Mouse (Mus musculus): ENCODE data around the gene Rcsd1. TPM values are rescaled to one million over a fixed set of nuclear protein-coding genes. Genes with fewer than 3 reads are reported as not detected.

Gene Rcsd1
- total and polyA plus RNA-seq, 2 experiments = 2.6 to 3.3 TPM

- TF ChIP-seq CTCF (IDR thresholded peaks at IDR 0.05; ENCODE audit: low read depth, low read length) (no peak), POLR2A (IDR thresholded peaks at IDR 0.05; ENCODE audit: extremely low read depth, insufficient read depth, low read length) (no peak)
- Histone ChIP-seq H3K4me1 (ENCODE audit: control insufficient read depth, insufficient read depth, low read length) (peaks cover 10% of the 10 kb centered on the region), H3K27me3 (ENCODE audit: control insufficient read depth, insufficient read depth, low read length) (no peaks in the 10 kb centered on the region), H3K4me3 (ENCODE audit: insufficient read depth, low read depth, low read length) (no peak overlapping the region), H3K79me2 (ENCODE audit: control insufficient read depth, insufficient read depth, low read length) (no peaks in the 10 kb centered on the region), H3K9ac (ENCODE audit: low read depth, low read length) (no peak overlapping the region), H3K27ac (replicated peaks; ENCODE audit: insufficient read depth, low read depth, low read length) (peak overlapping the region; percentile 24), H3K36me3 (ENCODE audit: control insufficient read depth, insufficient read depth, low read length) (no peaks in the 10 kb centered on the region)
- DNase-seq (ENCODE audit: extremely low read depth, low read depth, low spot score) = no peak
- 75% methylated on average over 7 of the region's 7 CpGs for whole genome bisulfite sequencing
These were observed 3.6 kb downstream of the Rcsd1 start for GRCm38 (mm10) chr1:165705868-165706348.

GRCm38 (mm10) chr1:165705368-165705767, 4.2 kb downstream of the Rcsd1 start:
- Histone ChIP-seq H3K27ac (replicated peaks; ENCODE audit: insufficient read depth, low read depth, low read length) (no peak overlapping the region), H3K36me3 (ENCODE audit: control insufficient read depth, insufficient read depth, low read length) (no peaks in the 10 kb centered on the region), H3K27me3 (ENCODE audit: control insufficient read depth, insufficient read depth, low read length) (no peaks in the 10 kb centered on the region), H3K4me1 (ENCODE audit: control insufficient read depth, insufficient read depth, low read length) (peaks cover 15% of the 10 kb centered on the region), H3K79me2 (ENCODE audit: control insufficient read depth, insufficient read depth, low read length) (no peaks in the 10 kb centered on the region), H3K4me3 (ENCODE audit: insufficient read depth, low read depth, low read length) (no peak overlapping the region), H3K9ac (ENCODE audit: low read depth, low read length) (no peak overlapping the region)
- TF ChIP-seq POLR2A (IDR thresholded peaks at IDR 0.05; ENCODE audit: extremely low read depth, insufficient read depth, low read length) (no peak), CTCF (IDR thresholded peaks at IDR 0.05; ENCODE audit: low read depth, low read length) (no peak)
- 71% methylated on average over 6 of the region's 6 CpGs for WGBS
- no peak for DNase-seq (ENCODE audit: extremely low read depth, low read depth, low spot score)

- Histone ChIP-seq H3K27me3 (ENCODE audit: control insufficient read depth, insufficient read depth, low read length) (no peaks in the 10 kb centered on the region), H3K79me2 (ENCODE audit: control insufficient read depth, insufficient read depth, low read length) (no peaks in the 10 kb centered on the region), H3K4me3 (ENCODE audit: insufficient read depth, low read depth, low read length) (no peak overlapping the region), H3K27ac (replicated peaks; ENCODE audit: insufficient read depth, low read depth, low read length) (no peak overlapping the region), H3K36me3 (ENCODE audit: control insufficient read depth, insufficient read depth, low read length) (no peaks in the 10 kb centered on the region), H3K9ac (ENCODE audit: low read depth, low read length) (no peak overlapping the region), H3K4me1 (ENCODE audit: control insufficient read depth, insufficient read depth, low read length) (peaks cover 18% of the 10 kb centered on the region)
- 93% methylated on average over 3 of the region's 3 CpGs for WGBS
- TF ChIP-seq POLR2A (IDR thresholded peaks at IDR 0.05; ENCODE audit: extremely low read depth, insufficient read depth, low read length) = no peak
- TF ChIP-seq CTCF (IDR thresholded peaks at IDR 0.05; ENCODE audit: low read depth, low read length) = no peak
- no peak for DNase-seq (ENCODE audit: extremely low read depth, low read depth, low spot score)
These were observed 4.7 kb downstream of the Rcsd1 start for GRCm38 (mm10) chr1:165704841-165705240.

- WGBS = 23% methylated on average over 19 of the region's 19 CpGs
- H3K79me2 ChIP-seq (ENCODE audit: control insufficient read depth, insufficient read depth, low read length) = no peaks in the 10 kb centered on the region
- H3K4me1 ChIP-seq (ENCODE audit: control insufficient read depth, insufficient read depth, low read length) = peaks cover 20% of the 10 kb centered on the region
- peak overlapping the region; percentile 9; the same call in 1 of the 2 replicates for H3K4me3 ChIP-seq (ENCODE audit: insufficient read depth, low read depth, low read length)
- 0 out of 2 replicates have a peak overlapping the region, but pooled peaks have one; percentile 2 for H3K9ac ChIP-seq (ENCODE audit: low read depth, low read length)
- DNase-seq (ENCODE audit: extremely low read depth, low read depth, low spot score) = no peak
- no peak for TF ChIP-seq POLR2A (IDR thresholded peaks at IDR 0.05; ENCODE audit: extremely low read depth, insufficient read depth, low read length)
- TF ChIP-seq CTCF (IDR thresholded peaks at IDR 0.05; ENCODE audit: low read depth, low read length) = no peak
- H3K27ac ChIP-seq (replicated peaks; ENCODE audit: insufficient read depth, low read depth, low read length) = 0 out of 2 replicates have a peak overlapping the region, but pooled peaks have one; percentile 19
- no peaks in the 10 kb centered on the region for H3K36me3 ChIP-seq (ENCODE audit: control insufficient read depth, insufficient read depth, low read length)
- H3K27me3 ChIP-seq (ENCODE audit: control insufficient read depth, insufficient read depth, low read length) = no peaks in the 10 kb centered on the region
These were observed 7.1 kb downstream of the Rcsd1 start for GRCm38 (mm10) chr1:165702221-165703031.

- peaks cover 20% of the 10 kb centered on the region for H3K4me1 ChIP-seq (ENCODE audit: control insufficient read depth, insufficient read depth, low read length)
- no peak for DNase-seq (ENCODE audit: extremely low read depth, low read depth, low spot score)
- no peaks in the 10 kb centered on the region for H3K36me3 ChIP-seq (ENCODE audit: control insufficient read depth, insufficient read depth, low read length)
- WGBS = 46% methylated on average over 9 of the region's 9 CpGs
- TF ChIP-seq CTCF (IDR thresholded peaks at IDR 0.05; ENCODE audit: low read depth, low read length) = no peak
- no peak for TF ChIP-seq POLR2A (IDR thresholded peaks at IDR 0.05; ENCODE audit: extremely low read depth, insufficient read depth, low read length)
- no peak overlapping the region for H3K9ac ChIP-seq (ENCODE audit: low read depth, low read length)
- H3K4me3 ChIP-seq (ENCODE audit: insufficient read depth, low read depth, low read length) = no peak overlapping the region
- no peaks in the 10 kb centered on the region for H3K27me3 ChIP-seq (ENCODE audit: control insufficient read depth, insufficient read depth, low read length)
- H3K79me2 ChIP-seq (ENCODE audit: control insufficient read depth, insufficient read depth, low read length) = no peaks in the 10 kb centered on the region
- H3K27ac ChIP-seq (replicated peaks; ENCODE audit: insufficient read depth, low read depth, low read length) = peak overlapping the region; percentile 52
These were observed 8.0 kb downstream of the Rcsd1 start for GRCm38 (mm10) chr1:165701562-165701961.
